Mouse (Mus musculus) forebrain, embryonic 12.5 days (tissue): ENCODE data around the gene H2al1c. TPM values are rescaled to one million over a fixed set of nuclear protein-coding genes. Genes with fewer than 3 reads are reported as not detected.
"Not testable (repeated sequence)": the region's sequence is repeated elsewhere in the genome, so short reads cannot be mapped to it uniquely, and the experiment has no call there.

Source experiments
- ATAC-seq: fragments of 200-750 bp; cut with Nextera tagmentation; 2 replicates; pipeline ENCODE4 v1.8.0; 2017; ENCODE audit warnings: moderate TSS enrichment; ENCODE audit not compliant: low FRiP score
- H3K27ac ChIP-seq: fragments of 300-500 bp; sonication (generic); 2 replicates; pipeline ENCODE4 v1.5.1; 2016; ENCODE audit warnings: mild to moderate bottlenecking
- H3K27me3 ChIP-seq: fragments of 300-500 bp; sonication (generic); 2 replicates; pipeline ENCODE4 v1.6.1; 2016; ENCODE audit warnings: mild to moderate bottlenecking
- H3K36me3 ChIP-seq: fragments of 300-500 bp; sonication (generic); replicated peaks from 2 replicates; pipeline ENCODE4 v1.6.1; 2016; ENCODE audit warnings: mild to moderate bottlenecking
- H3K4me1 ChIP-seq: fragments of 300-500 bp; sonication (generic); 2 replicates; pipeline ENCODE4 v1.6.1; 2016
- H3K4me2 ChIP-seq: fragments of 300-500 bp; sonication (generic); 2 replicates; pipeline ENCODE4 v1.6.1; 2016; ENCODE audit warnings: mild to moderate bottlenecking, moderate library complexity
- H3K4me3 ChIP-seq: fragments of 300-500 bp; sonication (generic); replicated peaks from 2 replicates; pipeline ENCODE4 v1.5.1; 2016; ENCODE audit warnings: mild to moderate bottlenecking
- H3K9ac ChIP-seq: fragments of 300-500 bp; sonication (generic); 2 replicates; pipeline ENCODE4 v1.6.1; 2016; ENCODE audit warnings: mild to moderate bottlenecking
- H3K9me3 ChIP-seq: fragments of 300-500 bp; sonication (generic); 2 replicates; pipeline ENCODE4 v1.6.1; 2016
- WGBS: fragments of 180-500 bp; shearing (Covaris S2); methylation state at CpG from one replicate; pipeline ENCODE4 v1.1.7; 2016; 5-methylcytosine and 5-hydroxymethylcytosine counted together
- polyA plus RNA-seq: library from polyadenylated mRNA; unstranded; fragments of >200 nt; fragmentation: Nextera tagmentation; extraction: Ambion mirVana; gene quantifications from 2 replicates; pipeline ENCODE4 v1.2.1, GENCODE M21; 2016

The H2al1c gene
- not detected in 2 replicates for polyA plus RNA-seq

DNA sequence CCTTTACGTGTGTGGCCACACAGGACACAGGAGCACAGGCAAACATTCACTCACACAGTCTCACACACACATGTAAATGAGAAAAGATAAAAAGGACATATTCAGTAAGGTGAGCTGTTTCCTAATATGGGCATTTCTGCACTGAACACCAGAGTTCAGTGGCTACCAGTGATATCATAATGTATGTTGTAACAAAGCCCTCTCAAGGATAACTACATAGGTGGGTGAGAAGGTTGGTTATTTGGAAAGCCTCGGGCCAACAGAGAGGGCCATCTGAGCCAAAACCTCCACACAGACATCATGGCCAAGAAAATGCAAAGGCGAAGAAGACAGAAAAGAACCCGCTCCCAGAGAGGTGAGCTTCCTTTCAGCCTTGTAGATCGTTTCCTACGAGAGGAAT, at the start of gene H2al1c:
Gene H2al1c, plus strand, starts transcription at position 301 of the 400 bp plus-strand sequence.
- H3K4me3 ChIP-seq, H3K27me3 ChIP-seq, H3K27ac ChIP-seq, H3K4me2 ChIP-seq, H3K36me3 ChIP-seq, H3K9me3 ChIP-seq, H3K4me1 ChIP-seq, H3K9ac ChIP-seq, ATAC-seq: not testable (repeated sequence)
- WGBS: 100% methylated on average over 1 of the region's 6 CpGs

DNA sequence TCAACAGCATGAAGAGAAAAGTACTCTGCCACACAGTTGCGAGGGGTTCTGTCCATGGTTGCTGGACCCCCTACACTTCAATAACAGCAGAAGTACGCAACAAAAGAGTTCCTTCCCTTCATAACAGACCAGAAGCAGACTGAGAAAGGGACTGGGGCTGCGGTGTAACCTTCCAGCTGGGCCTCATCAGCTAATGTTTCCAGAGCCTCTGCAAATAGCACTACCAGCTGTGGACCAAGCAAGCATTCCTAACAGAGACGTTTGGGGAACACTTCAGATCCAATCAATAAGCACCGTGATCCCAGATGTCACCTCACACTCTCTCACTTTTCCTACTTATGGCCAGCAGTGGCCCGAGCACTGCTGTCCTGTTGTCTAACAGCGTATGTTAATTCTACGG, 40.5 kb upstream of the H2al1c start:
- Histone ChIP-seq H3K36me3 (no peaks in the 10 kb centered on the region), H3K9me3 (no peaks in the 10 kb centered on the region), H3K4me3 (no peak overlapping the region), H3K4me2 (no peak overlapping the region), H3K4me1 (no peaks in the 10 kb centered on the region), H3K27me3 (peaks cover 8% of the 10 kb centered on the region; the same call in 1 of the 2 replicates), H3K9ac (no peak overlapping the region), H3K27ac (no peak overlapping the region)
- no peak for ATAC-seq
- 86% methylated on average over 8 of the region's 8 CpGs for WGBS

GRCm38 (mm10) chrX:11267791-11268190, 37.7 kb upstream of the H2al1c start:
- no peaks in the 10 kb centered on the region for H3K36me3 ChIP-seq
- no peak for ATAC-seq
- 0 out of 2 replicates have a peak, but pooled peaks cover 12% of the 10 kb centered on the region for H3K27me3 ChIP-seq
- H3K4me2 ChIP-seq: no peak overlapping the region
- WGBS: 75% methylated on average over 7 of the region's 7 CpGs
- no peak overlapping the region for H3K9ac ChIP-seq
- H3K9me3 ChIP-seq: no peaks in the 10 kb centered on the region
- H3K27ac ChIP-seq: no peak overlapping the region
- H3K4me3 ChIP-seq: no peak overlapping the region
- H3K4me1 ChIP-seq: no peaks in the 10 kb centered on the region

DNA sequence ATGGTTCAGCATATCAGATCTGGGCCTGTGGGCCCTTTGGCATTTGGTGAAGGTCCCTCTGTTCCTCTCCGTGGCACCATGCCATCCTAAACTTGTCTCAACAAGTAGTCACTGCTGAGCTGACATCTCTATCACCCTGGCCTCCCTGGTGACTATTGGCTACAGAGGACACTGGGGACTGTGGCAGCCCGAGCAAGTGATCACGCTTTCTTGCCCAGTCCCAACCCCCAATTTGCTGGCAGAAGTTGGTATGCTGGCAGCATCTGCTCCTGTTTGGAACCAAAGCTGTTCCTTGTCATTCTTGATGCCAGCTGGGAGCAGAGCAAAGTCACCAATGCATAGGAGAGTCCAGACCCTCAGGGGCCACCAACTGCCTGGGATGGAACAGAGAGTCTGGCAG, 36.4 kb upstream of the H2al1c start:
- Histone ChIP-seq H3K36me3 (no peaks in the 10 kb centered on the region), H3K27me3 (0 out of 2 replicates have a peak, but pooled peaks cover 16% of the 10 kb centered on the region), H3K9me3 (no peaks in the 10 kb centered on the region), H3K4me3 (no peak overlapping the region), H3K27ac (no peak overlapping the region), H3K9ac (no peak overlapping the region), H3K4me1 (no peaks in the 10 kb centered on the region), H3K4me2 (no peak overlapping the region)
- ATAC-seq: no peak
- WGBS: 79% methylated on average over 3 of the region's 3 CpGs

- WGBS: 85% methylated on average over 3 of the region's 3 CpGs
Observed at GRCm38 (mm10) chrX:11273190-11273589, 32.3 kb upstream of the H2al1c start.

GRCm38 (mm10) chrX:11277083-11277482, 28.4 kb upstream of the H2al1c start:
- Histone ChIP-seq H3K9me3 (no peaks in the 10 kb centered on the region), H3K4me3 (no peak overlapping the region), H3K9ac (no peak overlapping the region), H3K27ac (no peak overlapping the region), H3K4me2 (no peak overlapping the region), H3K27me3 (peaks cover 12% of the 10 kb centered on the region; the same call in 1 of the 2 replicates), H3K36me3 (no peaks in the 10 kb centered on the region), H3K4me1 (no peaks in the 10 kb centered on the region)
- no peak for ATAC-seq
- WGBS: 86% methylated on average over 6 of the region's 6 CpGs

More at GRCm38 (mm10) chrX:11273190-11273589, 32.3 kb upstream of the H2al1c start:
- ATAC-seq: no peak
- no peaks in the 10 kb centered on the region for H3K9me3 ChIP-seq
- no peak overlapping the region for H3K9ac ChIP-seq
- 0 out of 2 replicates have a peak, but pooled peaks cover 8% of the 10 kb centered on the region for H3K27me3 ChIP-seq
- no peak overlapping the region for H3K4me3 ChIP-seq
- H3K36me3 ChIP-seq: no peaks in the 10 kb centered on the region
- H3K4me2 ChIP-seq: no peak overlapping the region
- no peak overlapping the region for H3K27ac ChIP-seq
- H3K4me1 ChIP-seq: no peaks in the 10 kb centered on the region

GRCm38 (mm10) chrX:11280741-11281140, 24.7 kb upstream of the H2al1c start:
- Histone ChIP-seq H3K9ac (no peak overlapping the region), H3K27ac (no peak overlapping the region), H3K9me3 (no peaks in the 10 kb centered on the region), H3K4me2 (no peak overlapping the region), H3K4me1 (no peaks in the 10 kb centered on the region), H3K27me3 (peaks cover 4% of the 10 kb centered on the region; the same call in 1 of the 2 replicates), H3K36me3 (no peaks in the 10 kb centered on the region), H3K4me3 (no peak overlapping the region)
- WGBS: 68% methylated on average over 2 of the region's 2 CpGs
- no peak for ATAC-seq

- no peak overlapping the region for H3K4me2 ChIP-seq
- no peak overlapping the region for H3K4me3 ChIP-seq
- WGBS: 79% methylated on average over 14 of the region's 14 CpGs
- no peak overlapping the region for H3K9ac ChIP-seq
- no peak overlapping the region for H3K27ac ChIP-seq
- H3K27me3 ChIP-seq: peaks cover 7% of the 10 kb centered on the region; the same call in 1 of the 2 replicates
- no peaks in the 10 kb centered on the region for H3K9me3 ChIP-seq
- no peaks in the 10 kb centered on the region for H3K4me1 ChIP-seq
- H3K36me3 ChIP-seq: no peaks in the 10 kb centered on the region
- ATAC-seq: no peak
Observed at GRCm38 (mm10) chrX:11288306-11288882, 17.1 kb upstream of the H2al1c start.

- Histone ChIP-seq H3K4me2 (no peak overlapping the region), H3K9ac (no peak overlapping the region), H3K4me3 (no peak overlapping the region), H3K9me3 (no peaks in the 10 kb centered on the region), H3K27me3 (peaks cover 7% of the 10 kb centered on the region; the same call in 1 of the 2 replicates), H3K27ac (no peak overlapping the region), H3K4me1 (no peaks in the 10 kb centered on the region), H3K36me3 (no peaks in the 10 kb centered on the region)
- WGBS: 28% methylated on average over 4 of the region's 4 CpGs
- ATAC-seq: no peak
Observed at GRCm38 (mm10) chrX:11289244-11289643, 16.2 kb upstream of the H2al1c start.

DNA sequence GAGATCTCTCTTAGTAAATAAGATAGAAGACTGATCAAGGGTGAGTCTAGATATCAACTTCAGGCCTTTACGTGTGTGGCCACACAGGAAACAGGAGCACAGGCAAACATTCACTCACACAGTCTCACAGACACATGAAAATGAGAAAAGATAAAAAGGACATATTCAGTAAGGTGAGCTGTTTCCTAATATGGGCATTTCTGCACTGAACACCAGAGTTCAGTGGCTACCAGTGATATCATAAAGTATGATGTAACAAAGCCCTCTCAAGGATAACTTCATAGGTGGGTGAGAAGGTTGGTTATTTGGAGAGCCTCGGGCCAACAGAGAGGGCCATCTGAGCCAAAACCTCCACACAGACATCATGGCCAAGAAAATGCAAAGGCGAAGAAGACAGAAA, 6.5 kb upstream of the H2al1c start, which contains the start of gene H2al1a:
Gene H2al1a, plus strand, starts transcription at position 301 of the 400 bp plus-strand sequence.
- not testable (repeated sequence) for H3K27me3 ChIP-seq, H3K4me3 ChIP-seq, ATAC-seq, H3K4me1 ChIP-seq, H3K9me3 ChIP-seq, H3K4me2 ChIP-seq, H3K9ac ChIP-seq, H3K36me3 ChIP-seq, H3K27ac ChIP-seq
- WGBS: no CpG with 5 or more reads among the region's 3 CpGs

- 78% methylated on average over 1 of the region's 3 CpGs for whole genome bisulfite sequencing
Observed at GRCm38 (mm10) chrX:11302132-11302531, 3.3 kb upstream of the H2al1c start, which contains the start of gene H2al1b. TSS of gene H2al1b (plus strand) at chrX:11302432.

GRCm38 (mm10) chrX:11308524-11308923, 3.1 kb downstream of the H2al1c start, which contains the start of gene H2al1d:
TSS of gene H2al1d (plus strand) at chrX:11308824.
- no CpG with 5 or more reads among the region's 6 CpGs for WGBS

More at GRCm38 (mm10) chrX:11302132-11302531, 3.3 kb upstream of the H2al1c start, which contains the start of gene H2al1b:
- H3K9me3 ChIP-seq, H3K36me3 ChIP-seq, H3K9ac ChIP-seq, H3K27me3 ChIP-seq, H3K27ac ChIP-seq, ATAC-seq, H3K4me1 ChIP-seq, H3K4me3 ChIP-seq, H3K4me2 ChIP-seq: not testable (repeated sequence)

DNA sequence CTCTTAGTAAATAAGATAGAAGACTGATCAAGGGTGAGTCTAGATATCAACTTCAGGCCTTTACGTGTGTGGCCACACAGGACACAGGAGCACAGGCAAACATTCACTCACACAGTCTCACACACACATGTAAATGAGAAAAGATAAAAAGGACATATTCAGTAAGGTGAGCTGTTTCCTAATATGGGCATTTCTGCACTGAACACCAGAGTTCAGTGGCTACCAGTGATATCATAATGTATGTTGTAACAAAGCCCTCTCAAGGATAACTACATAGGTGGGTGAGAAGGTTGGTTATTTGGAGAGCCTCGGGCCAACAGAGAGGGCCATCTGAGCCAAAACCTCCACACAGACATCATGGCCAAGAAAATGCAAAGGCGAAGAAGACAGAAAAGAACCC, 6.2 kb downstream of the H2al1c start, which contains the start of gene H2al1e:
Gene H2al1e, plus strand, starts transcription at position 301 of the 400 bp plus-strand sequence.
- H3K36me3 ChIP-seq, ATAC-seq, H3K4me3 ChIP-seq, H3K9ac ChIP-seq, H3K27ac ChIP-seq, H3K4me2 ChIP-seq, H3K9me3 ChIP-seq, H3K27me3 ChIP-seq, H3K4me1 ChIP-seq: not testable (repeated sequence)
- WGBS: no CpG with 5 or more reads among the region's 3 CpGs

More at GRCm38 (mm10) chrX:11308524-11308923, 3.1 kb downstream of the H2al1c start, which contains the start of gene H2al1d:
- not testable (repeated sequence) for H3K36me3 ChIP-seq, H3K9me3 ChIP-seq, H3K27ac ChIP-seq, H3K4me1 ChIP-seq, H3K27me3 ChIP-seq, H3K4me3 ChIP-seq, H3K4me2 ChIP-seq, ATAC-seq, H3K9ac ChIP-seq
